Mouse (Mus musculus): ENCODE results near the gene Sh3bgrl2.

Sh3bgrl2 gene

DNA sequence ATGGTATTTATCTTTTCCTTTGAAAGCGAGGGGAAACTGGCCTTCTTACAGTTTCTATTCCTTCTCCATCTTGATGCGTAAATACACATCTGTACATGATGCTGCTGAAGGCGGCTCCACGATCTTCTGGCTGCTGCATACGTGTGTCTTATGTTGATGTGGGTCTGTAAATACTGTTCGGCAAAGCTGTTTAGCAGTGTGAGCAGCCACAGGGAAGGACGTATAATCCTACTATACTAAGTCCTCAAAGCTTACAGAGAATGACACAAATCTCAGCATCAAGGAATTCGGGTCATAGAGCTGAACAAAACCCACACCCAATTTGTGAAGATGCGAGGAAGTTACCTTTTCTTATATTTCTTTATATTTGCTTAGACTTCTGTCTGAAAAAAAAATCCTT, 39.0 kb downstream of the Sh3bgrl2 start:
- DNase-seq (ENCODE audit: extremely low read depth, insufficient read length, low spot score), result no peak

DNA sequence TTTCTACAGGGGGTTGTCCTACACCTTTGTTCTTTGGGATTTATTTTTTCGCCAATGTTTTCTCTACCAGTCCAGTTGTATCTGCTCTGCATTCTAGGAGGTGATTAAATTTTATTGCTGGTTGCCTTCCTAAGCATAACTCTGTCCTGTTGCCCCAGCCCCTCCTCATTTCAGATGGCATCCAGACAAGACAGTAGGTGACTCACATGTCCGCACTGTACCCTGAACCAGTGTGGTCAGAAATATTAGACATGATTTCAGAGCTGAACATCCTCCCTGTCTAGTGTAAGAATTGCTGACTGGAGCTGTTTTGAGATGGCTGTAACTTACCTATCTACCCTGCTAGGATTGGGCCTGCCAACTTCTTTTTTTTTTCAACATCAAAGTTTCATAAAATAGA, 40.9 kb downstream of the Sh3bgrl2 start:
- DNase-seq (ENCODE audit: extremely low read depth, insufficient read length, low spot score), result no peak

DNA sequence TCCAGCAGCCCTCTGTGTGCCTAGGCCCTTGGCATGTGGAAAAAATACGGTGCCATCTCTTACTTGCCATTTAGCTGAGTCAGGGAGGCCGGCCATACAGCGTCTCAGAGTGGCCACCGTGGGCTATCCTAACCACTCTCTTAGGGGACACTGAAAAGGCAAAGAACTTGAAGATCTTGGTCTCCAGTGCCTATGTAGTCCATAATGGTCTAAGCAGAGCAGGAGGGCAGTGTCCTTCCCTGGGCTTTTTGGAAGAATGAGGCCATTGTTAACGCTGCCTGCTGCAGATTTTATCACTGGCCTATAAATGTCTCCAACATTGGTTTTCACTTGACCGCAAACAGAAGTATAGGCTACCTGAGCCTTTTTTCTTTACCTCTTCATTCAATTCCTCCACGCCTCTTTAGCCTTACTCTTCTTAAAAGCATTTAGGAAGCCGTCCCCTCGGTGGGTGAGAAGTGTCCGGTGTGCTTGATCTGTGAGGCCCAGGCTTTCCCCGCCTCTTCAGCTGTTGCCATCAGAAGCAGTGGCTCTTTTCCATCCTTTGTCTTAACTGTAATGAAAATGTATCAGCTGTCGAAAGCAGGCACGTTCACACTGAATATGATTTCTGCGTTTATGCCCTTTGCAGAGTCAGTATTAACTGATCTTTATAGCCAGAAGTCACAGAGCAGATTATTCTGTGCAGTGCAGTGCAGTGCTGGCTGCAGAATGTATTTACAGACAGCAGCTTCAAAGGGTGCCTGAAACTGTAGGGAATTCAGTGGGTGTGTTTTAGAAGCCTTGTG, 41.7 kb downstream of the Sh3bgrl2 start:
- no peak for DNase-seq (ENCODE audit: extremely low read depth, insufficient read length, low spot score)

DNA sequence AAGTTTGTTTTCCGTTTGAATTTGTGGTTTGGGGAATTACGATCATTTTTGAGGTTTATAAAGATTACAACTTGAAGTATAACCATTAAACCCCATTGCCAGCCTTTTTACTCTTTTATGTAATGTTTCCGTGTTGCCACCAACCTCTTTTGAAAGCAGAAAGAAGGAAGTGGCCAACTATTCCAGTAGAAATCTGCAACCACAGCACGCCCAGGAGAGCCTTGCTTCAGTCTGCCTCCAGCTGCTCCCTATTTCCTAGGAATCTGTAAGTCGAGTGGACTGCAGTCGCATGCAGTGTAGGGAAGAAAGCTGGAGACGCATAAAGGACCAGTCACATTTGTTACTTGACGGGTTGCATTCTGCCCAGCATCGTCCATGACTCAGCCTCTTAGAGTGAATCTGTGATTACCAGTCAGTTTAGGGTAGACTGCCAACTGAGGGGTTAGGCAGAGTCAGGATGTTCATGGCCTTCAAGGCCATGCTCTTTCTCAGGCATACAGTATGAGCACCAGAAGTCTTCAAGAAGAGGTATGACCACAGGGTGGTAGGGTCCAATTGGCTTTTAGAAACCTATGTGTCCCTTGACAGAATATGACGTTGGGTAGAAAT, 43.8 kb downstream of the Sh3bgrl2 start:
- DNase-seq (ENCODE audit: extremely low read depth, insufficient read length, low spot score), result no peak

DNA sequence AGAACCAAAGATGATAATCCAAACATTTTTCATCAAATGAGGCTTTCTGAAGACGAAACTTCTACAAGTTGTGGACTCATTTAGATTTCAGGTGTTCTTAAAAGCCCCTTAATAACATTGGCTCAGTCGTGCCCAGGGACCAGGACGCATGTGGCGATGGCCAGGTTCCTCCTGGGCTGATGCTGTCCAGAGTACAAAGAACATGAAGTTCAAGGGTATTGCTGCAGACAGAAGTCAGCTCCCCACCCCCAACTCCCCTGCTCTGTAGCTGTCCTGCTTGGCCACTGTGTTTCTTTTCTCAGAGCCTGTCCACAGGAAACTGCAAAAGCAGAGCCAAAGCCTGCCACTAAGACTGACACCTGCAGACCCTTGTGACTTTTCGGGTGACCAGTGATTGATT, 45.7 kb downstream of the Sh3bgrl2 start:
- DNase-seq (ENCODE audit: extremely low read depth, insufficient read length, low spot score), result no peak

DNA sequence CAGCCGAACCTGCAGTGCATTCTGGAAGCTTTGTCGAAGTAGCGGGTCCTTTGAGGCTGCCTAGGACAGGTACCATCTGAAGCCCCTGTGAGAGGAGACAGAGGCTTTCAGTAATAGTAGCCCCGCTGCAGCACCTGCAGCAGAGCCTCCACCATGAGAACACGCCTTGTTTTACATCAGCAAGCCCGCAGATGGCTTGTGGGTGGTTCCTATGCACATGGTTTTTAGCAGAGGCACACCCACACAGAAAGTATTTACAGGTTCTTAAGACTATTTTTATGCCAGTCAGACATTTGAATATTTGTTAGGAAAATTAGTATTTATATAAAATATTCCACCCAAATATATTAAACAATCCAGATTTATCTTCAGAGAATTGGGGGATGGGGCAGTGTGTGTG, 48.0 kb downstream of the Sh3bgrl2 start:
- DNase-seq (ENCODE audit: extremely low read depth, insufficient read length, low spot score), result no peak

DNA sequence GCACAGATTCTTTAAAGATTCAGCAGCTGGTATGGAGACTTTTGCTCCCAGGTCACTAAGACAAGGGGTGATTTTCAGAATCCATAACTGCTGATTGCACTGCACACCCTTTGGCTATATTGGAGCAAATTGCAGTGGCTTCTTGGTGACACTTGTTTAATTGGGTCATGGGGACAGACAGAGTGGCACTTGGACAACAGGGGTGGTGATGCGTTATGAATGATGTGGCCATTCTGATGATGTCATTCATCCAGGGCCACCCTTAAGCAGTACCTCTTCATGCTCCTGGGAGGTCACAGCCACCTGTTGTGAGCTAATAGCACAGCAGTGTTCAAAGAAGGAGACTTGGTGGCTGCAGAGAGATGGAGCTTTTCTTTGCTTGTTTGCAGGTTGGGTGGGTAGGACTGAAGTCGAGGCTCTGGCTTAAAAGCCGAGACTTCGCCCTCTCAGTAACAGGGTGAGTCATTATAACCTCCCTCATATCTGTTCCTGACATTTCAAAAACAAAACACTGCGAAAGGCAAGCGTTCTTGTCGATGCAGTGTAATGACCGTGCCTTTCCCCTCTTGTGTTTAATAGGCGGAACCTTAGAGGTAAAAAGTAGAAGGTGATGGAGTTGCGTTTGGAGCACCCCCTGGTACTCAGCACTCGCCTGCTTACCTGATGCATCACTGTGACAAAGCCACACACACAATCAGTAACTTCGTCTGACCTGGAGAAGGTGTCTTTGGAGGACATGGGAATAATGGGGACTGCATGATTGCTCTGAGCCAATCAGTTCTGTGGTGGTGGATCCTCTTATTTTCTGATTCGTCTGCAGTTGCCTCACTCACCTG, 48.7 kb downstream of the Sh3bgrl2 start:
- no peak for DNase-seq (ENCODE audit: extremely low read depth, insufficient read length, low spot score)

DNA sequence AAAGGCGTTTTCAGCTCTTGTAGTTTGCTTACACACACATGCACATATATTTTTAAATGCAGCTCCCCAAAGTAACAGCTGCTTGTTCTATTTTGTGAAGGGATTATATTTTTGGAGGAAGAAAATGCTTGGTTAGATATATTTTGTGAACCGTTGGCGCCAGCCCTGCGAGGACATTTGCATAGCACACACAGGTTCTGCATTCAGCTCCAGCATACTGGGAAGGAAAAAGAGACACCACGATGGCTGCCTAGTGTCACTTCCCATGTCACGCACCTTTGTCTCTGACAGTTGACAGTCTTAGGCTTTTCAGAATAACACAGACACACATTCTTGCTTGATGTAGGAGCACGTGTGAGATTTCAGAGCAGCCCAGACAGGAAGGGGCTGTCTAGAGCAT, 49.9 kb downstream of the Sh3bgrl2 start:
- DNase-seq (ENCODE audit: extremely low read depth, insufficient read length, low spot score), result no peak

DNA sequence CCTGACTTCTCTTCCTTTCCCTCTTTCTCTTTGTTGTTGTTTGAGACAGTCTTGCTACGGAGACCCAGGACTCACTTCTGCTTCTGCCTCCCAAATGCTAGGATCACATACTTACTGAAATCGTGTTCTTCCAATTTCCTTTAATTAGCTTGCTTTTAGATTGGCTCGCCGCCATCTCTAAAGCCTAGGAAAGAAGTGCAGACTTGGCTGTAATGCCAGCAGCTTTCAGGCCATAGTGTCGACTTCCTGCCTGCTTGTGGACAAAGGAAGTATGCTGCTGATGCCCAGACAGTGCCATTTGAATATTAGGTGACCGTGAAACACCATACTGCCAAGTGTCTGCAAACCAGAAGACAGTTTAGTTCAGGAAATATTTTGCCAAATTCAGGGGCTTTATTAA, 51.4 kb downstream of the Sh3bgrl2 start:
- DNase-seq (ENCODE audit: extremely low read depth, insufficient read length, low spot score), result no peak

DNA sequence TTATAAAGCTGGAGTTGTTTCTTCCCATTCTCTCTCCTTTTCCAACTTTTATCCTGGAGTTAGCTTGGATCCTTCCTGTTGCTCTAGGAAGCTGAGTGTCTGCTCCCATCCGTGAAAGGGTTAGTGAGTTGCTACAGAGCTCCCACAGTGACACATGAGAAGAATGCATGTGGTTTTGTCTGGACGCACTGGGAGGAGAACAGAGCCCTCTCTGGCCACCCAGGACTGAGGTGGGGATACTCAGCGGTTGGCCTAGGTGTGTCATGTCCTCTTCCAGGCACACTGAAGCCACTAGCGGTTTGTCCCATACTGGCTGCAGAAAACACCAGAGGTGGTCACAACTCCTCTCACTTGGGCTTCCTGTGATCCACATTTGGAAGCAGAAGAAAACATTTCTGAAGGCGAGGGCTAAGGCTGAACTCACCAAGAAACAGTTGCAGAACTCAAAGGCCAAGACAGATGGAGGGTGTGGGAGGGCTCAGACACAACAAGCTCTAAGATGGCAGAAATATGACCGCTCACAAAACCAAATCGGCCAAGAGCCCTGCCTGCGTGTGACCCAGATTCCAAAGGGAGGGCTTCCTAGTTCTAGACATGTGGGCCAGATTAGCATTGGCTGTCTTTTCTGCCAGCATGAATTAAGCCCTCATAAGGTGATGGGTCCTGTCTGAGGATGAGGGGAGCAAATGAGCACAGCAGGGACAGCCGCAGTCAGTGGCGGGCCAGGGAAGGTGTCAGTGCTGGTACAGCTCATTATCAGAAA, 52.3 kb downstream of the Sh3bgrl2 start:
- no peak for DNase-seq (ENCODE audit: extremely low read depth, insufficient read length, low spot score)

DNA sequence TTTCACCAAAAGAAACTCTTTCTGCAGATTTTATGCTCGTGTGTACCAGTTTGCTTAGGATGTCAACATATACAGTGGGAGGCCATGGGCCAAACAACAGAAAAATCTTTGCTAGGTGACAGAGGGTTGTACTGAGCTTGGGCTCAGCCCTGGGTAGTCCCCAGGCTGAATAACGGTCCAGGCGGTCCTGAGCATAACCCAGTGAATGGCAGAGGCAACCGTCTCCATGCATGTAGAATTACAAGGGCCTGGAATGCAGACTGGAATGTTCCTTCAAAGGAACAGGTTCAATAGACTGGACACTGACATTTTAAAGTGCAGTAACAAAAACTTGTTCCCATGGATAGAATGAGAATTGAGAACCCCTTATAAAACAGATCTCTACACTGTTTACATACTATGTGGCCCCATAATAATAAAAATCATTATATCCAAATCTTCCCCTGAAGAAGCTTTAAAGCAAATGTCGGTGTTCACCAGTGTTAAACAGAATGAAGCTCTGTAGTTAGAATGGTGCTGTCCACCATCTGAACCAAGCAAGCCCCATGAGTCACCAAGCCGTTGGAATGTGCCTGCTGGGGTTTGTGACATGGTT, 54.1 kb downstream of the Sh3bgrl2 start:
- DNase-seq (ENCODE audit: extremely low read depth, insufficient read length, low spot score), result no peak

DNA sequence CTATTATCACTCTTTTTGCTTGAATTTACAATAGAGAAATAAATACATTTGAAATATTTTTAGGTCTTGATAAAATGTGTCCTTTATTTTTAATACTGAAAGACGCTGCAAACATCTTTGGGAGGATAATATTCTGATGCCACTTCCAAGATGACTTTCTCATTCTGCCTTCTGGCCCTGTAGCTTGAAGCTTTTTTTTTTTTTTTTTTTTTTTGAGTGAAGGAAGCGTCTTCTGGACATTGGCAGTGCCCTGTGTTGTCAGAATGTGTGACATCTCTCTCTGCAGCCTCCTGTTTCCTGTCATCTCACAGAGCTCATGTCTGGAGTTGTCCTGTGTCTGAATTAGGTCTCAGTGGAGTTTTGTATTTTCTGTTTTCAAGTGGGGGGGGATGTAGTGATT, 55.0 kb downstream of the Sh3bgrl2 start:
- DNase-seq (ENCODE audit: extremely low read depth, insufficient read length, low spot score), result no peak

DNA sequence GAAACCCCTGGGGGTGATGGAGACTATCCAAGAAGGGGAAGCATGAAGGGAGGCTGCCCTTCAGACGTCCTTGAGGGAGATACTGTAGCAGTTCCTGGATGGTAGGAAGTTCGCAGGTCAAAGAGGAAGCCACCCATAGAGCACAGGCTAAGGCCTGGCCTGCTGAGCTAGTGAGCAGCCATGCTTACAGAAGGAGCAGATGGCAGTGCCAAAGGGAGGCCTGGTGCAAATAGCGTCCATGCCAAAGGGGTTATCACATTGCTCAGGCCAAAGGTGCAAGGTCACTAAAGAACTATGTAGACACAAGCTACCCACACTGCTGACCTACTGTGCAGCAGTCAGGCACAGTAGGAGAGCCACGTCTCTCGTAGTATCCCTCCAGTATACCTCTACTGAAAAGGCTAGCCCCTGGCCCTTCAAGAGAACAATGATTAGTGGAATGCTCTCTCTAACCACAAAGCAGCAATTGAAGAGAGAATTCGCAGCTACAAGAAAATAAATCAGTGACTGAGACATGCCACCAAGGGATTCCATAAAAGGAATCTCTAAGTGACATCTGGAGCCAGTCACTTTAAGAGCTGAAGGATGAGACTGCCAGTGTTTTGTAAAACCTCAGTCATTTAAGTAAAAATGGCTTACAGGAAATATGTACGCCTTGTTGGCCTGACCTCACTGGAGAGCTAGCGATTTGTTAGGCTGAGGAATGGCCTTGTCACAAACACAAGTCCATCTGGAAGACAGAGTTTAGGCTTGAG, 57.9 kb downstream of the Sh3bgrl2 start:
- DNase-seq (ENCODE audit: extremely low read depth, insufficient read length, low spot score), result no peak

DNA sequence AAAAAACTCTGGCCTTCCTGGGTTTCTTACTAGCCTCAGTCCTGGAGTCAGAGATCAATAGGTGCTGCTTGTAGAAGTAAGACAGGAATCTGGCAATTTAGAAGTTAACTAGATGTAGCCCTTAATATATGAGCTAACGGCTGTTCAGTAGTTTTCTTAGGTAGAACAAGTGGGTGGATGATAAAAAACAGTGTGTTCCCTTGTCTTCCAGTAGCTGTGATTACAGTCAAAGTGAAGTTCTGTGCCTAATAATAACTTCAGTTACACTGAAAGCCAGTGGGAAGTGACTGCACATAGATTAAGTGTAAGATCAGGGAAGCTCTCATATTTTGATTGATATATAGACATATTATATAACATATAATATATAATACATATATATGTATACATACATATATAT, 60.0 kb downstream of the Sh3bgrl2 start:
- no peak for DNase-seq (ENCODE audit: extremely low read depth, insufficient read length, low spot score)

DNA sequence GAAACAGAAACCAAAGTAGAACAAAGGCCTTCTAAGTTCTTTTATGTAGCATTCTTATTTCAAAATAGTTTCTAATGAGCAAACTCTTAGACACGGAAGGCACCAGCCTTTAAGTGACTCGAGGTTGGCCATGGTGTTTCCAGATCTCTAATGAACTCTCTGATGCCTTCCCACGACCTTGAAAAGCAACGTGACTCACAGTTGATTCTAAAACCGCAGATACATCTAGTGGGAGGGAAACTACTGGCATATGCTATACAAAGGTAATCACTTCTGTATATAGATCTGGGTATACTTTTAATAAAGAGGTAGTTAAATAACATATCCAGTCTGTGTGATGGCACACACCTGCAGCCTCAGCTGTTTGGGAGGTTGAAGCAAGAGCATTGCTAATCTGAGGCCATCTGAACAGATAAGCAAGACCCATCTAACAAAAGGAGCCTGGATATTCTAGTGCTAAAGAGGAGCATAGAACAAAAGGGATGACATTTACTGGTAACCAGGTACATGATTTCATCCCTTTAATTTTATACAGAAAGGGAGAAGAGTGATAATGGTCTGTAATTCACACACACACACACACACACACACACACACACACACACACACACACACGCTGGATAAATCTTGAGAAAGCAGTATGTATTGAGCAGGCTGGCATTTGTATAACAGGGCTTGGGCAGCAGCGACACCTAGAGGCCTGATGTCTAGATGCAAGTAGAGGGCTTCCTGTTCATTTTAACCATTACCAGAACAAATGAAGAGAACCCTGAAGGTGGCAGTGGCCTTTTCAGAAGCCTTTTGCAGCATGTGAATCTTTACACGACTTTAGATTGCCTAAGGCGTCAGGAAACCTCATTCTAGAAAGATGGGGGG, 61.5 kb downstream of the Sh3bgrl2 start:
- DNase-seq (ENCODE audit: extremely low read depth, insufficient read length, low spot score), result peak; percentile 35

DNA sequence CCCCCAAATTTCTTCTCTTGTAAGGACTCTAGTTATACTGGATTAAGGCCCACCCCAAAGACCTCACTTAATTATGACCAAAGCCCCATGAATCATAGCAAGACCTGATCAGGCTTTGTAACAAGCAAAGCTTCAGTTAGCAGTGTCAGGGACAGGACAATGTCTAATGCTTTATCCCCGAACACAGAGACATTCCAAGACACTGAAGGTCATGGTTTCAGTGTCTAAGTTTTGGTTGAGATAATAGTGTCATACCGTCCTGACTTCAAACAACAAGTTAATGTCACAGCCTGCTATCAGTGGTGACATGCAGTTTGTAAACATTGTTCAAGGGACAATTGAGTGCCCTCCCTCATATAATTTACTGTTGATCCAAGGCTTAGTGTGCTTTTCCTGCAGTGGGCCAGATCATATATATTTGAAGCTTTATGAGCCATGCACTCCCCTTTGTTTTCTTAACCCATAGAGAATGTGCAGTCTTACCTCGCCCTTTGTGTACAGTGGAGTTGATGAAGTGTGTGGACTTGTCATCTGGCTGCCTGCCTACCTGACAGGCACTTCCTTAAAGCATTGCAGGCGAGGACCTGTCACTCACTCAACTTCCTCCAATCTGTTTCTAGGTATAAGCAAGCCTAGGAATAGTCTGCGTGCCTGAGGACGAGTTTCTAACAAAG, 67.9 kb downstream of the Sh3bgrl2 start:
- DNase-seq (ENCODE audit: extremely low read depth, insufficient read length, low spot score), result no peak

DNA sequence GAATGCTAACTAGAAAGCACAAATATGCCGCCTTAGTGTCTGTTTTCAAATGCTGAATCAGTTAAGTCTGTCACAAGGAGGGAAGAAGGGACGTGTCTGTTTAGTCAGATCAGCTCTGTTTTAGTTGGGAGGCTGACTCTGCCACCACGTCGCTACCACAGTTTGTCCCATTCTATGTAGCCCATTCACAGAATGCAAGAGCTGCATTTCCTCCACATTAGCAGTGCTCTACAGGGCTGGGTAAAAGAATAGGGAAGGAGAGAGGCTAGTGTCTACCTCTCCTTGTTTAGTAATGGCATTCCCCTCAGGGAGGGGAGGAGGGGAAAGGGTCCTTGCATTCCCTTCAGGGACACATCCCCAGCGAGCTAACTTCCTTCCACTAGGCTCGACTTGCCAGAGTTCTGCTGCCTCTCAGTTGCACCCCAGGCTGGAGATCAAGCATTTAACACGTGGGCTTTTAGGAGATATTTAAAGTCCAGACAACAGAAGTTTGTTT, 68.5 kb downstream of the Sh3bgrl2 start:
- DNase-seq (ENCODE audit: extremely low read depth, insufficient read length, low spot score), result no peak

DNA sequence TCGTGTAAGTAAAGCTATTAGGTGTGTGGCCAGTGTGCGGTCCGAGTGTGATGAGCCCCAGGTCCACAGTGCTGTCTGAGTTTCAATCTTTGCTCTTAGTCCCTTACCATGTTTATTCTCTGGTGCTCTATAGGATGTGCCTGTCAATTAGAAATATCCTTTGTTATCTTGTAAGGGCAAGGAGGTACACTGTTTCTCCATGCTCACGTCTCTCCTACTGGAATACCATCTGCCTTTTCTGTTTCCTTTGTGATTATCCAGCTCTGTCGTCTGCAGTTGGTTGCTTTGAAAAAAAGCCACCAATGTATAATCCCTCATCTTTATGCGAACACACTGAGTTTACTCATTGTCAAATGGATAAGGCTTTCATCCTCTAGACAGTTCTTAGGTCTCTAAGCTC, 75.3 kb downstream of the Sh3bgrl2 start:
- no peak for DNase-seq (ENCODE audit: extremely low read depth, insufficient read length, low spot score)

Data from 3134 (cell line).